Mouse (Mus musculus): ENCODE results near the gene Scn8a.

DNA sequence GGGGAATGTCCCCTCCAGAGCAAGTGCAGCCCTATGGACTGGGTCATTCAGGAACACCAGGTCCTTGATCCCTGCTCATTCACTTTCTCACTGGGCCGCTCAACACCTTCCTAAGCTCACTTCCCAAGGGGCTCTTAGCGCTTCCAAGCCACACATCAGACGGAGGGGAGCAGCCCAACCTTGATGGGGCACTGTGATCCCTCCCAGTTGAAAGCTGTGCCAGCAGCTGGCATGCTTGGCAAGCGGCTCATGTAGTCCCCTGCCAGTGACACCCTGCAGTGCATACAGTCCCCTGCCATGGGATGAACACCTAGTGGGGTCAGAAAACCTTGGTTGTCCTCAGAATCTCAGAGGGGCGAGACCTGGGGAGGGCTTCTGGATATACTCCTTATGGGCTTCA is 204.4 kb downstream of the Scn8a start:
- no peak for TF ChIP-seq GATA1 (IDR thresholded peaks at IDR 0.05; ENCODE audit: borderline replicate concordance, low read length)
- no peak for TF ChIP-seq FLI1 (IDR thresholded peaks at IDR 0.05; ENCODE audit: low read length)

Measured in megakaryocyte, embryonic 14.5 days (primary cell).